Mouse (Mus musculus): ENCODE measurements around the gene Atxn2l. TPM values are rescaled to one million over a fixed set of nuclear protein-coding genes. Genes with fewer than 3 reads are reported as not detected.

Atxn2l gene
- total RNA-seq, 2 experiments from 2014 or later, result 102 to 144 TPM

- intact Hi-C loops (cut with DNase I), result no loop called here
Observed at GRCm38 (mm10) chr7:126466116-126466515, 37.1 kb downstream of the Atxn2l start.

DNA sequence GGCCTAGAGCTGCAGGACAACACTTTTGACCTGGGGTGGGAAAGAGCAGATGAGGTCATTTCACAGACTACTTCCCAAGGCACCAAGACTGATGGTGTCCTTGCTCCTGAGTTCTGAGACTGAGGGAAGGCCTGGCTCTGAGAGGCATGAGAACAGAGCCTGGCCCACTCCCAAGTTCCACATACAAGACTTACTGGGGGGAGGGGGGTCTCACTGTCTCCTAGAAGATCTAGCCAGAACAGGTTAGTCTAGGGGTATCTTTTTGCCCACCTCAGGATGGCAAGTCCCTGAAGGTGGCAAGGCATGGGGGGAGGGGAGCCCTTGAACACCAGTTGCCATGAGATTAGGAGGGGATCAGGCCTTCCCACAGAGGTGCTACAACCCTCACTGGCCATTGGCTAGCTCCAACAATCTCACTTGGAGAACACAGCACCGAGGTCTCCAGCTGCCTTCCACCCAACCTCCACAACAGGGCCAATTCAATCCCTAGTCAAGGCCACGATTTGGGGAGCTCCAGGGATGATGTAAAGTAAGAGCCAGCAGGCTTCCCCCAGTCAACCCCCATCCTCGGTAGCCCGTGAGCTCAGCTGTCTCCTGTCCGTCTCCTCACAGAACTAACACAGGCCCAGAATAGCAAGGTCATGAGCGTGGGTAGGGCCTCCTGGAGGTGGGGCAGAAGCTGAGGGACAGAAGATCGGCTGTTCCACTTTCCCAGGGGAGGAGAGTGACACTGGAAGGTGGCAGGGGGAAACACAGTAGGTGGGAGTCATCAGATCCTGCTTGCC lies 37.8 kb downstream of the Atxn2l start:
- intact Hi-C loops (cut with DNase I), result no loop called here
- DNase-seq (ENCODE audit: low spot score in 2 of 2), result no peak

More at GRCm38 (mm10) chr7:126466116-126466515, 37.1 kb downstream of the Atxn2l start:
- no peak for DNase-seq (ENCODE audit: low spot score in 2 of 2)

- DNase-seq (ENCODE audit: low spot score in 2 of 2), result no peak
- intact Hi-C loops (cut with DNase I), result no loop called here
Observed at GRCm38 (mm10) chr7:126464836-126465235, 38.4 kb downstream of the Atxn2l start.

GRCm38 (mm10) chr7:126464121-126464520 lies 39.1 kb downstream of the Atxn2l start:
- no peak for DNase-seq (ENCODE audit: low spot score in 2 of 2)
- intact Hi-C loops (cut with DNase I), result no loop called here

DNA sequence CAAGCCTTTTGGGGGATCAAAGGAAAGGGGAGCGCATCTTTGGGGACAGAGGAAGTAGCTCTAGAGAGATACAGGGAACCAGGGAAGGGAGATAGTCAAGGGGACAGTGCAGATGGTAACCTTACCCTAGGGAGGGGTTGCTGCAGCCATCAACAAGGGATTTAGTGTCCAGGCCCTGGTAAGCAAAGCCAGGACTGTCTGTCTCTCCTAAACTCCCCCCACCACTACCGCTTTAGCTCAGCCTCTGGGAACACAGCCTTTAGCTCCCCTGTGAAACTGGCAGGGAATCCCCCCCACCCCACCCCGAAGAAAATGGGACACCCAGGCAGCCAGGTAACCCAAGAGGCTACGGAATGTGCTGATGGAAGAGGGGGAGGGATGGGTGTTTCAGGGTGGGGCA lies 39.7 kb downstream of the Atxn2l start:
- DNase-seq (ENCODE audit: low spot score in 2 of 2), result no peak
- intact Hi-C loops (cut with DNase I), result no loop called here

GRCm38 (mm10) chr7:126463004-126463403 lies 40.2 kb downstream of the Atxn2l start, which contains the start of gene Atp2a1:
Gene Atp2a1 (minus strand): TSS chr7:126463108.
- no peak for DNase-seq (ENCODE audit: low spot score in 2 of 2)
- intact Hi-C loops (cut with DNase I), result no loop called here

- no peak for DNase-seq (ENCODE audit: low spot score in 2 of 2)
- intact Hi-C loops (cut with DNase I), result no loop called here
Observed at GRCm38 (mm10) chr7:126461626-126462025, 41.6 kb downstream of the Atxn2l start.

GRCm38 (mm10) chr7:126460623-126461399 lies 42.4 kb downstream of the Atxn2l start:
- intact Hi-C loops (cut with DNase I), result no loop called here

GRCm38 (mm10) chr7:126458844-126459618 lies 44.2 kb downstream of the Atxn2l start:
- DNase-seq (ENCODE audit: low spot score in 2 of 2), result no peak
- intact Hi-C loops (cut with DNase I), result no loop called here

More at GRCm38 (mm10) chr7:126460623-126461399, 42.4 kb downstream of the Atxn2l start:
- DNase-seq (ENCODE audit: low spot score in 2 of 2), result no peak

DNA sequence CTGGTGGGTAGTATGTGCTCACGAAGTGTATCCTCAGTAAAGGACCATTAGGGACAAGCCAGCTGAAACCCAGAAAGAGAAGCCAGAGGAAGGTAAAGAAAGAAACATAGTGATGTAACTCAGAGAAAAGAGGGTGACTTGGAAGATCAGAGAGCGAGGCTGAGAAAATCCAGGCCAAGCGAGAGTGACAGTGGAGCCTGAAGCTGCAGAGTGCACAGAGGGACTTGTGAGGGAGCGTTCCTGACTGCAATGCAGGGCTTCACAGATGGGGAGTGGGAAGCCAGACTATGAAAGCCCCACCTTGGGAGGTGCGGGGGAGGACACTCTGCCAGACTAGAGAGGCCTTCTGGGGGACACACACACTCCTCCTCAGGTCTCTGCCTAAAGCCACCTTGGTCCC lies 45.0 kb downstream of the Atxn2l start:
- DNase-seq (ENCODE audit: low spot score in 2 of 2), result no peak
- intact Hi-C loops (cut with DNase I), result no loop called here

DNA sequence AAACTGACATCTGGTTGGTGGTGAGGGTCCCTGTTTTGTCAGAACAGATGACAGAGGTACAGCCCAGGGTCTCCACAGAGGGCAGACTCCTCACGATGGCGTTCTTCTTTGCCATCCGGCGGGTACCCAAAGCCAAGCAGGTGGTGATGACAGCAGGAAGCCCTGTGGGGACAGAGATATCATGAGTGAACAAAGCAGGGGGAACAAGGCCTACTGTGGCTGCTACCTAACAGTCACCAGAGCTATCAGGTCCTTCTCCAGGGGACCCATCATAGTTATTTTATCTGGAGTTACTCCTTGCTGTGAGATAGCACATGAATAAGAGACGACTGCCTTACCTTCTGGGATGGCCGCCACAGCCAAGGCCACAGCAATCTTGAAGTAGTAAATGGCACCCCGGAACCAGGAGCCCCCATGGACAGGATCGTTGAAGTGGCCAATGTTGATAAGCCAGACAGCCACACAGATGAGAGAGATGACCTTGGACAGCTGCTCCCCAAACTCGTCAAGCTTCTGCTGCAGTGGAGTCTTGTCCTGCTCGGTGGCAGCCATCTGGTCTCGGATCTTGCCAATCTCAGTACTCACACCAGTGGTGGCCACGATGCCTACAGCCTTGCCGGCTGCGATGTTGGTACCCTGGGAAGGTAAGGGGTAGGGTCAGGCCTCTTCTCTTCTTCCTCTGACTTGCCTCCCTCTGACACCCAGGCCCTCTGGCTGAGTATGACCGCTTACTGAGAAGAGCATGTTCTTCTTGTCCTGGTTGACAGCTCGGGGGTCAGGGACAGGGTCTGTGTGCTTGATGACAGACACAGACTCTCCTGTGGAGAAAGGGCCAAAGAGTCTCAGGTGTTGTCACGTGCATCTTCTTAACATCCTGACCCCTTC lies 46.6 kb downstream of the Atxn2l start:
- intact Hi-C loops (cut with DNase I), result no loop called here
- no peak for DNase-seq (ENCODE audit: low spot score in 2 of 2)

GRCm38 (mm10) chr7:126455242-126455641 lies 48.0 kb downstream of the Atxn2l start:
- DNase-seq (ENCODE audit: low spot score in 2 of 2), result no peak
- intact Hi-C loops (cut with DNase I), result no loop called here

- DNase-seq (ENCODE audit: low spot score in 2 of 2), result no peak
- intact Hi-C loops (cut with DNase I), result no loop called here
Observed at GRCm38 (mm10) chr7:126453861-126454260, 49.4 kb downstream of the Atxn2l start.

GRCm38 (mm10) chr7:126452244-126452643 lies 51.0 kb downstream of the Atxn2l start:
- DNase-seq (ENCODE audit: low spot score in 2 of 2), result no peak
- intact Hi-C loops (cut with DNase I), result no loop called here

DNA sequence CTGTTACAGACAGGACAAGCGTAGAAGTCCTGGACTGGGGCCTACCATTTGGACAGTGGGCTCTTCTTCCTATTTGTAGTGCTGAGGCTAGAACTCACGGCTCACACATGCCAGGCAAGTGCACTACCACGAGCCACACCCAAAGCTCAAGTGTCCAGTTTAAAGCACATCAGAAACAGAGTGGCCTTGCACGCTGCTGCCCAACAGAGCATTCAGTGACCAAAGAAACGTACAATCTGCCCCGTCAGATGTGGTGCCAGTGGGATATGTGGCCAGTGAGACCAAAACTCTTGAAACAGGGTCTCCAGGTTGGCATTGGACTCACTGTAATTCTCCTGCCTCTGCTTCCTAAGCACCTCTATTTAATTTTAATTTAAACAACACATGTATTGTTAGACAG lies 52.6 kb downstream of the Atxn2l start:
- intact Hi-C loops (cut with DNase I), result no loop called here
- no peak for DNase-seq (ENCODE audit: low spot score in 2 of 2)

DNA sequence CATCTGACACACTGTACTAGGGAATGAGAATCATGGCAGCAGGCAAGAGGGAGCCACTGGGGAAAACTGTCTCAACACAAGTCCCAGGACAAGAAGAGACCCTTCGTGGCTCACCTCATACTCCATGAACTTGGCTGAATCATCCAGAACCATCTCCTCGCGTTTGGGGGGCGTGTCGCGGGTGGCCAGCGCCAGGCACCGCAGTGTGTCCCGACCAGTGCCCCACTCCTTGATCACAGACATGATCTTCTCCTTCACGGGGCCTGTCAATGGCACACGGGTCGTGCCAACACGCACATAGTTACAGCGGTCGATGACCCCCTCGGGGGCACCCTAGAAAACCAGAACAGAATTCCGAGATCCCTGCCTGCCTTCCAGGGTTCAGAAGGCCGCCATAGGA lies 53.2 kb downstream of the Atxn2l start:
- no peak for DNase-seq (ENCODE audit: low spot score in 2 of 2)
- intact Hi-C loops (cut with DNase I), result no loop called here

GRCm38 (mm10) chr7:126448481-126448880 lies 54.8 kb downstream of the Atxn2l start:
- DNase-seq (ENCODE audit: low spot score in 2 of 2), result no peak
- intact Hi-C loops (cut with DNase I), result no loop called here

DNA sequence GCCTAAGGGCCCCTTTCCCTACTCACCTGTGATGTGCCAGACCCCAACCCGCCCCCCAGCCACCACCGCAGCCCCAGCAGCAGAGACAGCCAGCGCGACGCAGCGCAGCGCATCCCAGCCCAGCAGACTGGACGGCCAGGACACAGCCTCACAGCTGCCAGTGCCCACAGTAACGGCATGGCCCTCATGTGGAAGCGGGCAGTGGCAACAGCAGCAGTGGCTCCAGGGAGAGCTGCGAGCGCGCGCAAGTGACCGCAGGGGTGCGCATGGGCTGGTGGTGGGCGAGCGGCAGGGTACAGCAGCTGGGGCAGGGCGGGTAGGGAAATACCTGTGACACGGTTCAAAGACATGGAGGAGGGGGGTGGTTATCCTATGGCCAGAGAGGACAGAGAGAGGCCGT lies 57.0 kb downstream of the Atxn2l start:
- intact Hi-C loops (cut with DNase I), result no loop called here
- no peak for DNase-seq (ENCODE audit: low spot score in 2 of 2)

- intact Hi-C loops (cut with DNase I), result no loop called here
- no peak for DNase-seq (ENCODE audit: low spot score in 2 of 2)
Observed at GRCm38 (mm10) chr7:126445104-126445815, 58.0 kb downstream of the Atxn2l start.
